Mouse (Mus musculus) midbrain, embryonic 13.5 days (tissue): Measurements from ENCODE around the gene Clcn2. TPM values are rescaled to one million over a fixed set of nuclear protein-coding genes. Genes with fewer than 3 reads are reported as not detected.
A peak's percentile ranks its signal among the peaks of the same experiment; 100 is the strongest.
"Not testable (repeated sequence)": the region's sequence is repeated elsewhere in the genome, so short reads cannot be mapped to it uniquely, and the experiment has no call there.

Source experiments
- ATAC-seq: fragments of 200-750 bp; cut with Nextera tagmentation; 2 replicates; pipeline ENCODE4 v1.8.0; 2017; ENCODE audit warnings: mild to moderate bottlenecking, moderate TSS enrichment, moderate library complexity
- H3K27ac ChIP-seq: fragments of 300-500 bp; sonication (generic); 2 replicates; pipeline ENCODE4 v1.5.1; 2015; ENCODE audit warnings: inconsistent platforms, mild to moderate bottlenecking, moderate library complexity
- H3K27me3 ChIP-seq: fragments of 300-500 bp; sonication (generic); 2 replicates; pipeline ENCODE4 v1.6.1; 2015; ENCODE audit warnings: mild to moderate bottlenecking, inconsistent platforms
- H3K36me3 ChIP-seq: fragments of 300-500 bp; sonication (generic); 2 replicates; pipeline ENCODE4 v1.6.1; 2015; ENCODE audit warnings: mild to moderate bottlenecking, inconsistent platforms
- H3K4me1 ChIP-seq: fragments of 300-500 bp; sonication (generic); replicated peaks from 2 replicates; pipeline ENCODE4 v1.6.1; 2015; ENCODE audit warnings: inconsistent platforms
- H3K4me2 ChIP-seq: fragments of 300-500 bp; sonication (generic); replicated peaks from 2 replicates; pipeline ENCODE4 v1.6.1; 2015; ENCODE audit warnings: moderate library complexity, mild to moderate bottlenecking, inconsistent platforms
- H3K4me3 ChIP-seq: fragments of 300-500 bp; sonication (generic); replicated peaks from 2 replicates; pipeline ENCODE4 v1.5.1; 2015; ENCODE audit warnings: mild to moderate bottlenecking, inconsistent platforms
- H3K9ac ChIP-seq: fragments of 300-500 bp; sonication (generic); replicated peaks from 2 replicates; pipeline ENCODE4 v1.6.1; 2015; ENCODE audit warnings: mild to moderate bottlenecking, inconsistent platforms
- H3K9me3 ChIP-seq: fragments of 300-500 bp; sonication (generic); 2 replicates; pipeline ENCODE4 v1.6.1; 2016; ENCODE audit warnings: mild to moderate bottlenecking, inconsistent platforms
- WGBS: fragments of 180-500 bp; shearing (Covaris S2); methylation state at CpG from one replicate; pipeline ENCODE4 v1.1.7; 2015; 5-methylcytosine and 5-hydroxymethylcytosine counted together
- polyA plus RNA-seq: library from polyadenylated mRNA; unstranded; fragments of >200 nt; fragmentation: Nextera tagmentation; extraction: Ambion mirVana; gene quantifications from 2 replicates; pipeline ENCODE4 v1.2.1, GENCODE M21; 2015

Clcn2 gene
- polyA plus RNA-seq, 1 experiment from 2014 or later = 32.0 TPM

DNA sequence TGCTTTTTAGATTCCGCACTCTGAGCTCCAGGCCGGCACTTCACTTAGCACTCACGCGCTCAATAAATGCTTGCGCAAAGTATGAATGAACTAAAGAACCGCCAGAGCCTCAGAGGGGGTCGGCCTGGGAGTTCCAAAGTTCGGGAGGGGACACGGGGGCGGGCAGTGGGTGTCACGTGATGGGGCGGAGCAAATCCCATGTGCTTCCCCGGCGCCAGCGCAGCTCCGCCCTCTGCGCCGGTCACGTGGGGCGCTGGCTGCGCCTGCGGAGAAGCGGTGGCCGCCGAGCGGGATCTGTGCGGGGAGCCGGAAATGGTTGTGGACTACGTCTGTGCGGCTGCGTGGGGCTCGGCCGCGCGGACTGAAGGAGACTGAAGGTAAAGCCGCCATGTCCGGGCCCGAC lies 45.0 kb downstream of the Clcn2 start:
- Histone ChIP-seq H3K27me3 (no peaks in the 10 kb centered on the region), H3K9me3 (no peaks in the 10 kb centered on the region), H3K9ac (peak overlapping the region; percentile 98), H3K4me3 (peak overlapping the region; percentile 98), H3K4me1 (peaks cover 24% of the 10 kb centered on the region), H3K4me2 (peak overlapping the region; percentile 98), H3K27ac (peak overlapping the region; percentile 91), H3K36me3 (peaks cover 32% of the 10 kb centered on the region)
- whole genome bisulfite sequencing = 0% methylated on average over 31 of the region's 38 CpGs
- ATAC-seq = peak; percentile 98

GRCm38 (mm10) chr16:20671886-20672285 lies 45.7 kb downstream of the Clcn2 start:
- 29% methylated on average over 6 of the region's 6 CpGs for WGBS
- Histone ChIP-seq H3K4me2 (peak overlapping the region; percentile 98), H3K27me3 (no peaks in the 10 kb centered on the region), H3K4me1 (peaks cover 24% of the 10 kb centered on the region), H3K4me3 (peak overlapping the region; percentile 98), H3K36me3 (peaks cover 26% of the 10 kb centered on the region), H3K9me3 (no peaks in the 10 kb centered on the region), H3K9ac (peak overlapping the region; percentile 46; the same call in 1 of the 2 replicates), H3K27ac (no peak overlapping the region)
- ATAC-seq = no peak

GRCm38 (mm10) chr16:20670291-20670690 lies 47.3 kb downstream of the Clcn2 start:
- 92% methylated on average over 3 of the region's 3 CpGs for WGBS
- no peak for ATAC-seq
- Histone ChIP-seq H3K9me3 (no peaks in the 10 kb centered on the region), H3K27me3 (no peaks in the 10 kb centered on the region), H3K36me3 (peaks cover 15% of the 10 kb centered on the region), H3K4me1 (peaks cover 23% of the 10 kb centered on the region), H3K4me3 (no peak overlapping the region), H3K9ac (no peak overlapping the region), H3K27ac (no peak overlapping the region), H3K4me2 (no peak overlapping the region)

DNA sequence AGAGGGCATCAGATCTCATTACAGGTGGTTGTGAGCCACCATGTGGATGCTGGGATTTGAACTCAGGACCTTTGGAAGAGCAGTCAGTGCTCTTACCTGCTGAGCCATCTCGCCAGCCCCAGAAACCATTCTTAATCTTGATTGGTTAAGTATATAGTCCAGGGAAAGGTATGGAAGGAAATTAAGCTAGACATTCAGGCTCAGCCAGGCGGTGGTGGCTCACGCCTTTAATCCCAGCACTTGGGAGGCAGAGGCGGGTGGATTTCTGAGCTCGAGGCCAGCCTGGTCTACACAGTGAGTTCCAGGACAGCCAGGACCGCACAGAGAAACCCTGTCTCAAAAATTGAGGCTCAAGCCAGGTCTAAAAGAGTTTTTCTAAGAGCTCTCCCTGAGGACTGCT lies 49.5 kb downstream of the Clcn2 start, which contains the start of gene Eif4g1:
Gene Eif4g1 (plus strand): TSS at position 301 of the 400 bp plus-strand sequence.
- not testable (repeated sequence) for H3K4me1 ChIP-seq, H3K27me3 ChIP-seq, H3K4me3 ChIP-seq, H3K4me2 ChIP-seq, ATAC-seq, H3K9me3 ChIP-seq, H3K9ac ChIP-seq, H3K27ac ChIP-seq
- peaks cover 28% of the 10 kb centered on the region for H3K36me3 ChIP-seq
- WGBS = 93% methylated on average over 3 of the region's 6 CpGs

- H3K4me3 ChIP-seq = no peak overlapping the region
- no peak overlapping the region for H3K4me2 ChIP-seq
- H3K4me1 ChIP-seq = peaks cover 10% of the 10 kb centered on the region
- ATAC-seq = no peak
- H3K9me3 ChIP-seq = no peaks in the 10 kb centered on the region
- H3K27me3 ChIP-seq = no peaks in the 10 kb centered on the region
- peaks cover 83% of the 10 kb centered on the region for H3K36me3 ChIP-seq
- no peak overlapping the region for H3K27ac ChIP-seq
- 96% methylated on average over 4 of the region's 4 CpGs for WGBS
- no peak overlapping the region for H3K9ac ChIP-seq
Measured at GRCm38 (mm10) chr16:20657661-20658060, 59.9 kb downstream of the Clcn2 start.

- Histone ChIP-seq H3K9ac (no peak overlapping the region; the same call in 1 of the 2 replicates), H3K36me3 (peaks cover 41% of the 10 kb centered on the region), H3K4me1 (peaks cover 22% of the 10 kb centered on the region), H3K9me3 (no peaks in the 10 kb centered on the region), H3K4me3 (0 out of 2 replicates have a peak overlapping the region, but pooled peaks have one; percentile 90), H3K27ac (no peak overlapping the region), H3K4me2 (peak overlapping the region; percentile 81), H3K27me3 (no peaks in the 10 kb centered on the region)
- WGBS = 62% methylated on average over 2 of the region's 2 CpGs
- ATAC-seq = no peak
Measured at GRCm38 (mm10) chr16:20653315-20653714, 64.2 kb downstream of the Clcn2 start.

Other genes with a start within 250 kb of the Clcn2 start
- 105 and 111 TPM in 2 replicates for gene Eif2b5, start 218.9 kb downstream of the Clcn2 start, polyA plus RNA-seq
- gene Dvl3, start 200.8 kb downstream of the Clcn2 start, polyA plus RNA-seq = 44.0 and 49.1 TPM in 2 replicates
- gene Ap2m1, start 182.3 kb downstream of the Clcn2 start, polyA plus RNA-seq = 1,112 and 1,165 TPM in 2 replicates
- gene Abcf3, start 169.2 kb downstream of the Clcn2 start, polyA plus RNA-seq = 77.6 and 79.4 TPM in 2 replicates
- gene Vwa5b2, start 128.3 kb downstream of the Clcn2 start, polyA plus RNA-seq = 9.9 and 11.9 TPM in 2 replicates
- gene Eef1akmt4, start 106.2 kb downstream of the Clcn2 start, polyA plus RNA-seq = 14.9 and 15.1 TPM in 2 replicates
- gene Gm49333, start 106.1 kb downstream of the Clcn2 start, polyA plus RNA-seq = not detected in 2 replicates
- 40.6 and 43.5 TPM in 2 replicates for gene Alg3, start 106.0 kb downstream of the Clcn2 start, polyA plus RNA-seq
- 15.1 and 17.6 TPM in 2 replicates for gene Camk2n2, start 96.5 kb downstream of the Clcn2 start, polyA plus RNA-seq
- gene Ece2, start 87.9 kb downstream of the Clcn2 start, polyA plus RNA-seq = 12.1 TPM in 2 replicates
- 380 and 394 TPM in 2 replicates for gene Psmd2, start 66.1 kb downstream of the Clcn2 start, polyA plus RNA-seq
- gene Eif4g1, start 49.4 kb downstream of the Clcn2 start, polyA plus RNA-seq = 148 and 162 TPM in 2 replicates
- gene Fam131a, start 24.5 kb downstream of the Clcn2 start, polyA plus RNA-seq = 35.7 and 37.3 TPM in 2 replicates
- 86.3 and 87.9 TPM in 2 replicates for gene Polr2h, start 81 bp downstream of the Clcn2 start, polyA plus RNA-seq
- gene Chrd, start 15.4 kb upstream of the Clcn2 start, polyA plus RNA-seq = 3.8 and 4.3 TPM in 2 replicates
- 0.71 and 1.4 TPM in 2 replicates for gene Thpo, start 16.8 kb upstream of the Clcn2 start, polyA plus RNA-seq